Mouse (Mus musculus): ENCODE data around the gene Duox1.

GRCm38 (mm10) chr2:122366039-122366438 is 50.6 kb downstream of the Duox1 start:
- TF ChIP-seq CTCF (IDR thresholded peaks at IDR 0.05; ENCODE audit: control insufficient read depth, insufficient read depth, low read length) (no peak), POLR2A (IDR thresholded peaks at IDR 0.05; ENCODE audit: borderline replicate concordance, control insufficient read depth, low read depth, low read length) (no peak)

Data from bone marrow, adult 2 months (tissue).